In genomic region chr13:119955089-119955488, GRCm38 (mm10) we compare ENCODE assay signal across 29 mouse cellular contexts. TPM values are rescaled to one million over a fixed set of nuclear protein-coding genes. Genes with fewer than 3 reads are reported as not detected.
"Had no signal": no experiment of that assay in that cellular context is flagged by ENCODE, and none has a peak within 500 bp of the region (broad histone marks: within the 10 kb centered on the region; RNA-seq: fewer than 3 reads in every experiment).

No protein-coding gene starts in this region.

RNA-seq across cellular contexts. Expression of gene B020031M17Rik, which starts 4.5 kb away (rescaled TPM):
- total RNA-seq: forebrain, postnatal 0 days; gastrocnemius, adult 18-20 months; gastrocnemius, adult 2 months; gastrocnemius, adult 8-10 months; gastrocnemius, postnatal 10 days; gastrocnemius, postnatal 14 days; gastrocnemius, postnatal 25 days; gastrocnemius, postnatal 36 days; gastrocnemius, postnatal 4 days; heart, adult 18-20 months; heart, adult 2 months; heart, adult 8-10 months had no signal
- polyA plus RNA-seq: cortical plate, adult 2 months; embryonic facial prominence, embryonic 10.5 days; embryonic facial prominence, embryonic 11.5 days; embryonic facial prominence, embryonic 12.5 days; embryonic facial prominence, embryonic 13.5 days; embryonic facial prominence, embryonic 14.5 days; embryonic facial prominence, embryonic 15.5 days; erythroblast, embryonic 14.5 days; forebrain, embryonic 10.5 days; forebrain, embryonic 11.5 days; forebrain, embryonic 12.5 days; forebrain, embryonic 13.5 days; forebrain, embryonic 14.5 days; forebrain, embryonic 15.5 days; forebrain, embryonic 16.5 days; forebrain, postnatal 0 days; frontal cortex, adult 2 months; gonadal fat pad, adult 2 months; heart, adult 2 months had no signal

RNA-seq across cellular contexts. Expression of gene Gm21761, which starts 26.0 kb away (rescaled TPM):
- total RNA-seq: forebrain, postnatal 0 days; gastrocnemius, adult 18-20 months; gastrocnemius, adult 2 months; gastrocnemius, adult 8-10 months; gastrocnemius, postnatal 10 days; gastrocnemius, postnatal 14 days; gastrocnemius, postnatal 25 days; gastrocnemius, postnatal 36 days; gastrocnemius, postnatal 4 days; heart, adult 18-20 months; heart, adult 2 months; heart, adult 8-10 months had no signal
- polyA plus RNA-seq: cortical plate, adult 2 months; embryonic facial prominence, embryonic 10.5 days; embryonic facial prominence, embryonic 11.5 days; embryonic facial prominence, embryonic 12.5 days; embryonic facial prominence, embryonic 13.5 days; embryonic facial prominence, embryonic 14.5 days; embryonic facial prominence, embryonic 15.5 days; erythroblast, embryonic 14.5 days; forebrain, embryonic 10.5 days; forebrain, embryonic 11.5 days; forebrain, embryonic 12.5 days; forebrain, embryonic 13.5 days; forebrain, embryonic 14.5 days; forebrain, embryonic 15.5 days; forebrain, embryonic 16.5 days; forebrain, postnatal 0 days; frontal cortex, adult 2 months; gonadal fat pad, adult 2 months; heart, adult 2 months had no signal
